Mouse (Mus musculus): ENCODE measurements around the gene Zdhhc9. TPM values are rescaled to one million over a fixed set of nuclear protein-coding genes. Genes with fewer than 3 reads are reported as not detected.

Zdhhc9 gene
- polyA plus RNA-seq, 1 experiment, result 38.5 TPM

GRCm38 (mm10) chrX:48170368-48170767, 38.3 kb downstream of the Zdhhc9 start:
- no peak for DNase-seq (ENCODE audit: low spot score)

GRCm38 (mm10) chrX:48169892-48170291, 38.8 kb downstream of the Zdhhc9 start:
- DNase-seq (ENCODE audit: low spot score), result no peak

GRCm38 (mm10) chrX:48158229-48158919, 50.3 kb downstream of the Zdhhc9 start:
- no peak for DNase-seq (ENCODE audit: low spot score)

- DNase-seq (ENCODE audit: low spot score), result no peak
Measured at GRCm38 (mm10) chrX:48157396-48157795, 51.3 kb downstream of the Zdhhc9 start.

- DNase-seq (ENCODE audit: low spot score), result no peak
Measured at GRCm38 (mm10) chrX:48155489-48155888, 53.2 kb downstream of the Zdhhc9 start.

- DNase-seq (ENCODE audit: low spot score), result no peak
Measured at GRCm38 (mm10) chrX:48153949-48154348, 54.7 kb downstream of the Zdhhc9 start.

GRCm38 (mm10) chrX:48153414-48153813, 55.3 kb downstream of the Zdhhc9 start:
- DNase-seq (ENCODE audit: low spot score), result no peak

- DNase-seq (ENCODE audit: low spot score), result no peak
Measured at GRCm38 (mm10) chrX:48152106-48152505, 56.6 kb downstream of the Zdhhc9 start.

GRCm38 (mm10) chrX:48147741-48148186, 60.9 kb downstream of the Zdhhc9 start:
- no peak for DNase-seq (ENCODE audit: low spot score)

GRCm38 (mm10) chrX:48147226-48147625, 61.5 kb downstream of the Zdhhc9 start:
- no peak for DNase-seq (ENCODE audit: low spot score)

- DNase-seq (ENCODE audit: low spot score), result no peak
Measured at GRCm38 (mm10) chrX:48146262-48146661, 62.4 kb downstream of the Zdhhc9 start, which contains the start of gene Sash3. Gene Sash3 (plus strand): TSS chrX:48146436.

- no peak for DNase-seq (ENCODE audit: low spot score)
Measured at GRCm38 (mm10) chrX:48143415-48144335, 65.0 kb downstream of the Zdhhc9 start.

- no peak for DNase-seq (ENCODE audit: low spot score)
Measured at GRCm38 (mm10) chrX:48141481-48141880, 67.2 kb downstream of the Zdhhc9 start.

GRCm38 (mm10) chrX:48140286-48140877, 68.3 kb downstream of the Zdhhc9 start:
- DNase-seq (ENCODE audit: low spot score), result no peak

GRCm38 (mm10) chrX:48139368-48140285, 69.1 kb downstream of the Zdhhc9 start:
- DNase-seq (ENCODE audit: low spot score), result no peak

- DNase-seq (ENCODE audit: low spot score), result no peak
Measured at GRCm38 (mm10) chrX:48138539-48139275, 70.0 kb downstream of the Zdhhc9 start.

GRCm38 (mm10) chrX:48138011-48138410, 70.7 kb downstream of the Zdhhc9 start:
- DNase-seq (ENCODE audit: low spot score), result no peak

- no peak for DNase-seq (ENCODE audit: low spot score)
Measured at GRCm38 (mm10) chrX:48136935-48137334, 71.7 kb downstream of the Zdhhc9 start.

GRCm38 (mm10) chrX:48129167-48129566, 79.5 kb downstream of the Zdhhc9 start:
- no peak for DNase-seq (ENCODE audit: low spot score)

- DNase-seq (ENCODE audit: low spot score), result no peak
Measured at GRCm38 (mm10) chrX:48127502-48128218, 81.0 kb downstream of the Zdhhc9 start.
